Mouse (Mus musculus) layer of hippocampus, adult 11-12 months (tissue): Measurements from ENCODE around the gene Ambra1.
"Not testable (repeated sequence)": the region's sequence is repeated elsewhere in the genome, so short reads cannot be mapped to it uniquely, and the experiment has no call there.

Source experiments
- DNase-seq: peaks from one replicate; pipeline ENCODE4 v3.0.0; 2022; ENCODE audit warnings: low spot score

The Ambra1 gene

GRCm38 (mm10) chr2:91729971-91730821, at the start of gene Ambra1:
Ambra1 (plus strand) TSS chr2:91730134.
- DNase-seq, result peak; percentile 92

GRCm38 (mm10) chr2:91682850-91683249, 47.1 kb upstream of the Ambra1 start:
- peak; percentile 76 for DNase-seq

- DNase-seq, result no peak
These were observed 46.0 kb upstream of the Ambra1 start for GRCm38 (mm10) chr2:91683919-91684318.

- peak; percentile 53 for DNase-seq
These were observed 40.5 kb upstream of the Ambra1 start for GRCm38 (mm10) chr2:91689452-91689851.

- DNase-seq, result peak; percentile 55
These were observed 34.3 kb upstream of the Ambra1 start for GRCm38 (mm10) chr2:91695436-91696224.

- no peak for DNase-seq
These were observed 33.7 kb upstream of the Ambra1 start for GRCm38 (mm10) chr2:91696225-91696590.

- no peak for DNase-seq
These were observed 30.7 kb upstream of the Ambra1 start for GRCm38 (mm10) chr2:91699225-91699624.

- DNase-seq, result no peak
These were observed 28.6 kb upstream of the Ambra1 start for GRCm38 (mm10) chr2:91701366-91701765.

GRCm38 (mm10) chr2:91705736-91706135, 24.2 kb upstream of the Ambra1 start:
- DNase-seq, result no peak

GRCm38 (mm10) chr2:91706456-91706855, 23.5 kb upstream of the Ambra1 start:
- no peak for DNase-seq

GRCm38 (mm10) chr2:91708361-91708760, 21.6 kb upstream of the Ambra1 start:
- DNase-seq, result no peak

GRCm38 (mm10) chr2:91710272-91711234, 19.4 kb upstream of the Ambra1 start, which contains the start of the genes Atg13 and Harbi1:
Atg13 (minus strand) TSS chr2:91710576.
Harbi1 (plus strand) TSS chr2:91710852.
- peak; percentile 91 for DNase-seq

- DNase-seq, result no peak
These were observed 18.5 kb upstream of the Ambra1 start for GRCm38 (mm10) chr2:91711256-91711925.

GRCm38 (mm10) chr2:91714921-91715320, 15.0 kb upstream of the Ambra1 start:
- DNase-seq, result no peak

- no peak for DNase-seq
These were observed 11.7 kb upstream of the Ambra1 start for GRCm38 (mm10) chr2:91718276-91718675.

GRCm38 (mm10) chr2:91723382-91723781, 6.6 kb upstream of the Ambra1 start:
- DNase-seq, result no peak

GRCm38 (mm10) chr2:91723951-91724350, 6.0 kb upstream of the Ambra1 start:
- DNase-seq, result no peak

- no peak for DNase-seq
These were observed 5.2 kb upstream of the Ambra1 start for GRCm38 (mm10) chr2:91724716-91725115.

- not testable (repeated sequence) for DNase-seq
These were observed 4.5 kb upstream of the Ambra1 start for GRCm38 (mm10) chr2:91725476-91725875.

- DNase-seq, result no peak
These were observed 2.9 kb upstream of the Ambra1 start for GRCm38 (mm10) chr2:91727011-91727410.

GRCm38 (mm10) chr2:91729571-91729970, 363 bp upstream of the Ambra1 start:
- no peak for DNase-seq
